Mouse (Mus musculus) left cerebral cortex, postnatal 4 days (tissue): ENCODE measurements around the gene Ppp2r1a. TPM values are rescaled to one million over a fixed set of nuclear protein-coding genes. Genes with fewer than 3 reads are reported as not detected.

Source experiments
- DNase-seq: peaks from one replicate; pipeline ENCODE4 v3.0.0-alpha.2; 2022
- intact Hi-C: fragments of 180-260 bp; cut with DNase I; formaldehyde crosslinking; loops from one replicate; pipeline ENCODE4 v1.15.1; 2025
- total RNA-seq, 2 experiments: library from RNA; stranded (reverse); gene quantifications; 2 replicates each; pipeline ENCODE4 v1.2.3; 2021

Ppp2r1a gene
- 100 to 1,000 TPM; 630 to 657 TPM for total RNA-seq

GRCm38 (mm10) chr17:20944985-20945891, at the start of gene Ppp2r1a:
Ppp2r1a (plus strand) TSS chr17:20945311.
- intact Hi-C loops, result no loop called here
- peak; percentile 98 for DNase-seq

DNA sequence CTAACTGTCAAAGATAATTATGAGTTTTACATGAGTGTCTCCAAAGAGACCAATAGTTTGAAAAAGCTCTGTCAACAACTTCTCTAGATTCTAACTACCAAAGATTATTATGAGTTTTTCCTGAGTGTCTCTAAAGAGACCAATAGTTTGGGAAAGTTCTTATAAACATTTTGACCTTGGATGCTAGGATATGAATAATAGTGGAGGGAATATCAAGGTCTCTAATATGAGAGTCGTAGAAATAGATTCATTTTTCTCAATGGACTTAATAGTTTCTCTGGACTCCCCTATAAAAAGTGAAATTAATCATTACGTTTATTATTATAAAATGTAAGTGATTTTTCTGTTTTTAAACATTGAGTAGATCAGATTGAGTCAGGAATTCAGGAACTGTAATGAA, 40.1 kb upstream of the Ppp2r1a start, which contains the start of gene Vmn1r231:
Gene Vmn1r231, minus strand, starts transcription at position 101 of the 400 bp plus-strand sequence.
- intact Hi-C loops, result no loop called here
- DNase-seq, result no peak

GRCm38 (mm10) chr17:20919614-20920013, 25.5 kb upstream of the Ppp2r1a start, which contains the start of gene Vmn1r232:
Vmn1r232 (minus strand) TSS chr17:20919714.
- no peak for DNase-seq

GRCm38 (mm10) chr17:20944226-20944625, 885 bp upstream of the Ppp2r1a start:
- DNase-seq, result no peak
- intact Hi-C loops, result no loop called here

More at GRCm38 (mm10) chr17:20919614-20920013, 25.5 kb upstream of the Ppp2r1a start, which contains the start of gene Vmn1r232:
- intact Hi-C loops, result no loop called here

GRCm38 (mm10) chr17:20946026-20946565, 985 bp downstream of the Ppp2r1a start:
- intact Hi-C loops, result no loop called here

GRCm38 (mm10) chr17:20946636-20947035, 1.5 kb downstream of the Ppp2r1a start:
- no peak for DNase-seq
- intact Hi-C loops, result no loop called here

More at GRCm38 (mm10) chr17:20946026-20946565, 985 bp downstream of the Ppp2r1a start:
- peak; percentile 12 for DNase-seq

DNA sequence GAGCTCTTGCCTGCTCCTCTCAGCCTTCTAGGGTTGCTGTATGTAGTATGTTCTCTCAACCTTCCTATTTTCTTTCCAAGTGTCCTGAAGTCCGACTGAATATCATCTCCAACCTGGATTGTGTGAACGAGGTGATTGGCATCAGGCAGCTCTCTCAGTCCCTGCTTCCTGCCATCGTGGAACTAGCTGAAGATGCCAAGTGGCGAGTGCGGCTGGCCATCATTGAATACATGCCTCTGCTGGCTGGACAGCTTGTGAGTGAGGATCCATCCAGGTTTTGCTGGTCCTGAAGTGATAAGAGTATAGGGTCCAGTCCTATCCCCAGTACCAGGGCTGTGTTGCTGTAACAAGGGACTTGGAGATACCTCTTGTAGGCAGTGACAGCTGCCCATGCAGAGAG, 15.3 kb downstream of the Ppp2r1a start:
- DNase-seq, result no peak
- intact Hi-C loops, result loop anchor here (10.0 kb wide), 1 partner anchor 614 kb away; no protein-coding TSS in a partner anchor

DNA sequence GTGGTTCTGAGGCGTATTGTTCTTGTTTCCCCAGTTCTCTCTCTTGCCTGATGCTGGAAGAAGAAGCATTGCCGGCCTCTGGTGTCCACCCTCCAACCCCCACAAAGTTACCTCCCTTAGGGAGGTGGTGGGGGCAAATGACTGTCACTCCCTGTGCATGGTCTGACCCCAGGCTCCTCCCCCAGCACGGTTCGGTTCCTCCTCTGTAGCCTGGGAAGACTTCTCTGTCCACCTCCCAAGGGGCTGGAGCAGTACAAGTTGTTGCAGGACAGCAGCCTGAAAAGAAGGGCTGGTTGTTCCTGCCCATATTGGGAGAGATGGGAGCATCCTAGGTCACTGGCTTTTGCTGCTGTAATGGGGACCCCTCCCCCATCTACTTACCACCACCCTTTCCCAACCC, 20.3 kb downstream of the Ppp2r1a start:
- intact Hi-C loops, result loop anchor here (10.0 kb wide), 1 partner anchor 609 kb away; no protein-coding TSS in a partner anchor
- no peak for DNase-seq

GRCm38 (mm10) chr17:20966681-20967080, 21.6 kb downstream of the Ppp2r1a start:
- no peak for DNase-seq
- intact Hi-C loops, result loop anchor here (10.0 kb wide), 1 partner anchor 608 kb away; no protein-coding TSS in a partner anchor

GRCm38 (mm10) chr17:20993716-20994115, 48.6 kb downstream of the Ppp2r1a start:
- intact Hi-C loops, result no loop called here
- DNase-seq, result no peak

- no peak for DNase-seq
- intact Hi-C loops, result no loop called here
Observed at GRCm38 (mm10) chr17:20996364-20996763, 51.3 kb downstream of the Ppp2r1a start, which contains the start of gene Vmn1r233. Vmn1r233 (minus strand) TSS chr17:20996464.

DNA sequence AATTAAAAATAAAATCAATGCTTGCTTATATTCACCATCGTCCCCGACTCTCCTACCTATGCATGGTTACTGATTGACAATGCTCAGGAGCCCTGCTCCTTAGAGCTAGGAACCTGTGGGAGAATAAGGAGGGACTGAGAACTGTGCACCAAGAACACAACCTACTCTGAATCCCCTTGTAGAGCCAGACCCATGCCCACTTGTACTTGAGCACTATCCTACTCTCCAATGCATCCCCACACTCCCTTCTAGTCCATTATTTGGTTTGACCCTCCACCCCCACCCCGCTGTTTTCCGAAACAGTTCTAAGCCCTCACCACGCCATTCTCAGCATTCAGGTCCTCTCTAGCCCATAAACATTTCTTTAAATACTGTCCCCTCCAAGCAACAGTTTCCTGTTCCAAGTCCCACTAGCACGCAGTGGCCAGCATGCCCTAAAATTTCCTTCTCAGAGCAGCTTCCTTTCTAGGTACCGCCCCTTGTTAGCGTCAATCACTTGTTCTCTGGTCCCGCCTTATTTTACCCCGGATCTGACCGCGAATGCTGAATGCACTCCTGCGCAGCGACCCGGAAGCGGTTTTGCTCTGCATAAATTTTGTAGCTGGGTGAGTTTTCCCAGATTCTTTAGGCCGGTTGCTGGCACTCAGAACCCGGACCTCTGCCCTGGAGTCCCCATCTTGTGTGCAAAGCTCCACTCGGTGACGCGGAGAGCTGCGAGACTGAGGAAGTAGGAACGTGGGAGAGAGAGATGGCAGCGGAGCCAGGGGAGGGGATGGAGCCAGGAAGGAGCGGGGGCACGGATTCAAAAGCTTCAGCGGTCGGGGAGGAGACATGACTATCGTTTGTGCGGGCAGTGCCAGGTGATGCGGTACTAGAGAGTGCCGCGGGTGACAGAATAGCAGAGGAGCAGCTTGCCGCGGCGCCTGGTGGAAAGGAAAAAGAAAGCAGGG, 63.5 kb downstream of the Ppp2r1a start, which contains the start of gene Zfp160:
Gene Zfp160, plus strand, starts transcription at position 522 of the 950 bp plus-strand sequence.
- intact Hi-C loops, result loop anchor here (5.0 kb wide), 1 partner anchor 36 kb away; no protein-coding TSS in a partner anchor

DNA sequence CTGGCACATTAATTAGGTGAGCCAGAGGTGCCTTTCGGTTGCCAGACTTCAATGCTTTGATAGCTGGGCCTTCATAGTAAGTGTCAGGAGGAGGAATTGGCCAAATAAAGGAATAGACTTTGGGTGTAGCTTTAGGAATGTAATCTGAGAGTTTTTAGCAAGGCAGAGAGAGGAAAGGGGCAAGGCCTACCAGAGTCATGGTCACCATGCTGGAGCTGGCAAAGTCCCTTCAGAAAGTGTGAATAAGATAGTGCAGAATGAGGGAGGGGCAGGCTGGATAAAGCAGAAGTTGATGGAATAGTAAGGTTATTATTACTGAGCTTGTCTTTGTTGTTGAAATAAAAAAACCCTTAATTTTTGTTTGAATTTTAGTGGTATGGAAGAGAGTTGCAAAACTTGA, 64.6 kb downstream of the Ppp2r1a start:
- DNase-seq, result no peak
- intact Hi-C loops, result loop anchor here (5.0 kb wide), 1 partner anchor 37 kb away; no protein-coding TSS in a partner anchor

More for the DNA sequence above, 63.5 kb downstream of the Ppp2r1a start, which contains the start of gene Zfp160:
- DNase-seq, result peak; percentile 89

Other genes with a start within 250 kb of the Ppp2r1a start
- gene Vmn1r227, start 215.5 kb upstream of the Ppp2r1a start, total RNA-seq, result not detected
- gene Vmn1r228, start 159.2 kb upstream of the Ppp2r1a start, total RNA-seq, result not detected
- gene Vmn1r229, start 133.8 kb upstream of the Ppp2r1a start, total RNA-seq, result under 1 TPM; 0.12 to 0.16 TPM
- gene Vmn1r230, start 104.9 kb upstream of the Ppp2r1a start, total RNA-seq, result not detected
- not detected for gene Vmn1r231, start 40.2 kb upstream of the Ppp2r1a start, total RNA-seq
- gene Vmn1r232, start 25.6 kb upstream of the Ppp2r1a start, total RNA-seq, result not detected
- not detected for gene Vmn1r233, start 51.2 kb downstream of the Ppp2r1a start, total RNA-seq
- gene Zfp160, start 63.6 kb downstream of the Ppp2r1a start, total RNA-seq, result 10 to 100 TPM; 29.4 to 30.8 TPM